Mouse (Mus musculus): ENCODE results near the gene Tap2.

DNA sequence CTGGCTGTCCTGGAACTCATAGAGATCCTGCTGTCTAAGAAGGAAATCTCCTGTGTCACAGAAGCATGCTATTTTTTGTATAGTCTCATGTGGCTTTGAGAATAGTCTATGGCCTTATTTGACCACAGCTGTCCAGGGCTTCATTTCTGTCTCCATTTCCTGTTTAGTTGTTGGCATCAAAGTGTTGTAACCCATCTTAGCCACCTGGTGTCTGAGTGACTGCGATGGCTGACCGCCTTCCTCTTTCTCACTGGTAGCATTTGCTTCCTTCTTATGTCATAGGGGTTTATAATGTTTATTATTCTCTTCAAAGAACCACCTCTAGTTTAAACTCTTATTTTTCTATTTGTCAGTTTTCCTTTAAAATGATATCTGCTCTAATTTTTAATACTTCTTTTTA lies 45.4 kb downstream of the Tap2 start:
- no peak for TF ChIP-seq CTCF (IDR thresholded peaks at IDR 0.05; ENCODE audit: borderline replicate concordance, insufficient read depth, low read depth, low read length)
- no peak for TF ChIP-seq POLR2A (IDR thresholded peaks at IDR 0.05; ENCODE audit: borderline replicate concordance, insufficient read depth, low read length)
